Mouse (Mus musculus) heart, embryonic 12.5 days (tissue): ENCODE data around the gene Btnl6. TPM values are rescaled to one million over a fixed set of nuclear protein-coding genes. Genes with fewer than 3 reads are reported as not detected.
"Not testable (repeated sequence)": the region's sequence is repeated elsewhere in the genome, so short reads cannot be mapped to it uniquely, and the experiment has no call there.

Experiments used
- ATAC-seq: fragments of 200-750 bp; cut with Nextera tagmentation; 2 replicates; pipeline ENCODE4 v1.8.0; 2017; ENCODE audit warnings: moderate TSS enrichment, moderate library complexity; ENCODE audit not compliant: insufficient number of reproducible peaks, low FRiP score
- H3K27ac ChIP-seq: fragments of 300-500 bp; sonication (generic); 2 replicates; pipeline ENCODE4 v1.5.1; 2016; ENCODE audit warnings: mild to moderate bottlenecking, moderate library complexity; ENCODE audit not compliant: poor library complexity, severe bottlenecking
- H3K27me3 ChIP-seq: fragments of 300-500 bp; sonication (generic); replicated peaks from 2 replicates; pipeline ENCODE4 v1.6.1; 2016; ENCODE audit warnings: mild to moderate bottlenecking, moderate library complexity
- H3K36me3 ChIP-seq: fragments of 300-500 bp; sonication (generic); 2 replicates; pipeline ENCODE4 v1.6.1; 2016; ENCODE audit warnings: mild to moderate bottlenecking, moderate library complexity
- H3K4me1 ChIP-seq: fragments of 300-500 bp; sonication (generic); replicated peaks from 2 replicates; pipeline ENCODE4 v1.6.1; 2016; ENCODE audit warnings: mild to moderate bottlenecking
- H3K4me2 ChIP-seq: fragments of 300-500 bp; sonication (generic); 2 replicates; pipeline ENCODE4 v1.6.1; 2016; ENCODE audit warnings: mild to moderate bottlenecking, moderate library complexity
- H3K4me3 ChIP-seq: fragments of 300-500 bp; sonication (generic); 2 replicates; pipeline ENCODE4 v1.5.1; 2016; ENCODE audit warnings: mild to moderate bottlenecking
- H3K9ac ChIP-seq: fragments of 300-500 bp; sonication (generic); 2 replicates; pipeline ENCODE4 v1.6.1; 2016; ENCODE audit warnings: mild to moderate bottlenecking, moderate library complexity
- H3K9me3 ChIP-seq: fragments of 300-500 bp; sonication (generic); replicated peaks from 2 replicates; pipeline ENCODE4 v1.6.1; 2016; ENCODE audit warnings: mild to moderate bottlenecking, moderate library complexity
- WGBS: fragments of 180-500 bp; shearing (Covaris S2); methylation state at CpG from one replicate; pipeline ENCODE4 v1.1.7; 2016; 5-methylcytosine and 5-hydroxymethylcytosine counted together
- polyA plus RNA-seq: library from polyadenylated mRNA; unstranded; fragments of >200 nt; fragmentation: Nextera tagmentation; extraction: Ambion mirVana; gene quantifications from 2 replicates; pipeline ENCODE4 v1.2.1, GENCODE M21; 2016

Gene Btnl6
- polyA plus RNA-seq, 1 experiment from 2014 or later, result not detected

DNA sequence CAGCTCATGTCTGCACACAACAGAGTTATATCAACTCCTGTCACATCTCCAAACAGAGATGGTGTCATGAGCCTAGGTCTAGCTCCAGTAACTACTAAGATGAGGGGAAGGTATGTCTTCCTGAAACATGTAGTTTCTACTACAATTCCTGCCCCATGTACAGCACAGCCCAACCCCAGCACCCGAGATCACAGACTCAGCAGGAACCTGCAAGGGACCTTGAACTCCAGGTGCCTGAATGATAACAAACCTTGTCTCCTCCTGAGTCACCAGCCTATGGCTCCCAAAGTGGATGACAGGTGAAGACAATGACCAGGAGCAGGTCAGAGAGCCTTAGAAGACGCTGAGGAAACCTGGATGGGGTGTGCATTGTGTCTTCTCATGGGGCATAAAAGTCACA is 32.7 kb upstream of the Btnl6 start:
- no peak overlapping the region for H3K4me2 ChIP-seq
- no peak overlapping the region for H3K9ac ChIP-seq
- no peaks in the 10 kb centered on the region for H3K9me3 ChIP-seq
- no peaks in the 10 kb centered on the region for H3K4me1 ChIP-seq
- no peak overlapping the region for H3K4me3 ChIP-seq
- no peaks in the 10 kb centered on the region for H3K36me3 ChIP-seq
- ATAC-seq, result no peak
- 65% methylated on average over 2 of the region's 2 CpGs for WGBS
- H3K27ac ChIP-seq, result no peak overlapping the region
- H3K27me3 ChIP-seq, result no peaks in the 10 kb centered on the region

DNA sequence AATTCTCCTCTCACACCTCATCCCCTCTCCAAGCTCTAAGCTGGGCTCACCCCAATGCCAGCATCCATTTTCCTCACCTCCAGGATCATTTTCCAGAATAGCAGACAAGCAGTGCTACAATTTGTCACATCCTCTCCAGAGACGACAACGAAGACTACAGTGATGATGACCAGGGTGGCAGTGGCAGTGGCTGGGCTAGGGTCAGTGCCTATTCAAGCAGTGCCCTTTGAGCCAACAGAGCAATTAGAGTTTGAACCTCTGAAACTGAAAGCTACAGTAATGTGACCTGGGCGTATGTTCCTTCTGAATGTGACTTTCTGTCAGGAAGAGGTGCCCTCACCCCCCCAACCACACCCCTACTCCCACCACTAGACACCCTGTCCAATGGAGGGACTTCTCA is 32.0 kb upstream of the Btnl6 start:
- Histone ChIP-seq H3K9me3 (no peaks in the 10 kb centered on the region), H3K27me3 (no peaks in the 10 kb centered on the region), H3K36me3 (no peaks in the 10 kb centered on the region), H3K4me3 (no peak overlapping the region), H3K9ac (no peak overlapping the region), H3K4me1 (no peaks in the 10 kb centered on the region), H3K4me2 (no peak overlapping the region), H3K27ac (no peak overlapping the region)
- no peak for ATAC-seq
- WGBS, result 78% methylated on average over 3 of the region's 3 CpGs

DNA sequence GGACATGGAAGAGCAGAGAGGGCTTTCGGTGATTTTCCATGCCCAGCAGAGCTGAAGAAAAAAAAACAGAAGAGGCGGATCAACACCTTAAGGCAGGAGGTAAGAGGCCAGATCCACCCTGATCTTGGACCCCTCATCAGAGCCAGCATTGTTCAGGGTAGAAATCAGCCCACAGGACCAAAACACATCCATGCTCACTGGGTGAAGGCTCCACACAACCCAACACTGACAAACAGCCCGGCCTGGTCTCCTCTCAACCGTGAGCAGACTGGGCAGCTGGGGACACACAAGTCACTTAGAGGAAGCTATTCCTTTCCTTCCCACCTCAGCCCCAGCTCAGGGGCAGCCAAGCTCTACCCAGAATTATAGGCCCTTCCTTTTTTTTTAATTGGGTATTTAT is 30.4 kb upstream of the Btnl6 start:
- H3K27ac ChIP-seq, result no peak overlapping the region
- ATAC-seq, result no peak
- no peak overlapping the region for H3K4me2 ChIP-seq
- no peaks in the 10 kb centered on the region for H3K36me3 ChIP-seq
- WGBS, result 85% methylated on average over 4 of the region's 4 CpGs
- H3K9me3 ChIP-seq, result no peaks in the 10 kb centered on the region
- H3K27me3 ChIP-seq, result no peaks in the 10 kb centered on the region
- no peak overlapping the region for H3K9ac ChIP-seq
- no peak overlapping the region for H3K4me3 ChIP-seq
- H3K4me1 ChIP-seq, result no peaks in the 10 kb centered on the region

DNA sequence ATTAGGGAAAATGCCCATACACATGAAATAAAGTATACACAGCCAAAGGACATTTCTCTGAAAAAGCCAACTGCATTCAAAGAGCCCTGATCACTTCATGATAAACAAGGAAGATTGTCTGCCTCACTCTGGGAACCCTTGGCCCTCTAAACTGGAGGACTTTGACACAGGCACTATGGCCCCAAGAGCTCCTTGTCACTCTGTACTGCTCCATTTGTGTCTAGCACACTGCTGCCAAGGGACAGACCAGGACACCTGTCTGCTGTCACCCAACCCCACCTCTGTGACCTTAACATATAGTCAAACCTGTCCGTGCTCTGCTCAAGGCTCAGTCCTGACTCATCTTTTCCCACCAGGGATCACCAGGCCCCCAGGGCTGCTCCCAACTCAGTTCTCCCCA is 29.6 kb upstream of the Btnl6 start:
- no peak overlapping the region for H3K27ac ChIP-seq
- no peaks in the 10 kb centered on the region for H3K36me3 ChIP-seq
- H3K9ac ChIP-seq, result no peak overlapping the region
- H3K4me3 ChIP-seq, result no peak overlapping the region
- no peaks in the 10 kb centered on the region; the same call in 1 of the 2 replicates for H3K27me3 ChIP-seq
- no peaks in the 10 kb centered on the region for H3K9me3 ChIP-seq
- H3K4me2 ChIP-seq, result no peak overlapping the region
- H3K4me1 ChIP-seq, result no peaks in the 10 kb centered on the region
- 83% methylated on average over 1 of the region's 1 CpGs for WGBS
- ATAC-seq, result no peak

DNA sequence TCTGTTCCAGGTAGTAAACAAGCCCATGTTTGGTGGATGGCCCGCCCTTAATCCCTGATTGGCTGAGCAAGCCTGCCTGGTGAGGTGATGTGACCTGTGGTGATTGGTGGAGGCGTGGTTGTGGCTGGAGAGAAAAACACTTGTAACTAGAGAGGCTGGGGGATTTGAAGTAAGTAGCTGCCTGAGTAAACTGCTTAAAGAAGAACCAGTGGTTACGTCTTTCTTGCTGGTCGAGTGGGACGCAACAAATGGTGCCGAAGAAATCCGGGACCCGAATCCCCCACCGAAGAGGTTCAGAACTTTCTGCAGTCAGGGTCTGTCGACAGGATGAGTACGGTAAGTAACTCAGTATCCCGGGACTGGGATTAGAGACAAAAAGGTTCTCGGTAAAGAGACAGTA is 26.4 kb upstream of the Btnl6 start:
- not testable (repeated sequence) for H3K9ac ChIP-seq, H3K4me3 ChIP-seq, ATAC-seq, H3K4me1 ChIP-seq, H3K27ac ChIP-seq, H3K4me2 ChIP-seq, H3K36me3 ChIP-seq, H3K9me3 ChIP-seq, H3K27me3 ChIP-seq
- 87% methylated on average over 13 of the region's 13 CpGs for WGBS

DNA sequence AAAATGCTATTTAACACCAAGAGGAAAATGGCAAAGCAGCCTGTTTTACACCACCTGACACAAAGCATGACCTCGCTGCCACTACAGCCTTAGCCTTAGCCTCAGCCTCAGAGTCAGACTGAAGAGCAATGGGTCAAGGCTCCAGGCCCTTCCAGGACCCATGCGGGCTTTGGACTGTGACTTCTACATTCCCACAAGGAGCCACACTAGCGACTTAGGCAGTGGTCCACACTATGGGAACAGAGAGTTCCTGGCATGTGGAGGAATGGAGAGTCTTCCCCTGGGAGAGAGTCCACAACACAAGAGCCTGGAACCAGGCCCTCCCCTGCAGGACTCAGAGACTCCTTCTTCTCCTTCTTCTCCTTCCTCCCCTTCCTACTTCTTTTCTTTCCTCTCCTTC is 15.5 kb upstream of the Btnl6 start:
- Histone ChIP-seq H3K4me3 (no peak overlapping the region), H3K27me3 (no peaks in the 10 kb centered on the region), H3K4me1 (no peaks in the 10 kb centered on the region), H3K9ac (no peak overlapping the region), H3K36me3 (no peaks in the 10 kb centered on the region), H3K27ac (no peak overlapping the region), H3K4me2 (no peak overlapping the region), H3K9me3 (no peaks in the 10 kb centered on the region)
- 79% methylated on average over 3 of the region's 3 CpGs for WGBS
- no peak for ATAC-seq

DNA sequence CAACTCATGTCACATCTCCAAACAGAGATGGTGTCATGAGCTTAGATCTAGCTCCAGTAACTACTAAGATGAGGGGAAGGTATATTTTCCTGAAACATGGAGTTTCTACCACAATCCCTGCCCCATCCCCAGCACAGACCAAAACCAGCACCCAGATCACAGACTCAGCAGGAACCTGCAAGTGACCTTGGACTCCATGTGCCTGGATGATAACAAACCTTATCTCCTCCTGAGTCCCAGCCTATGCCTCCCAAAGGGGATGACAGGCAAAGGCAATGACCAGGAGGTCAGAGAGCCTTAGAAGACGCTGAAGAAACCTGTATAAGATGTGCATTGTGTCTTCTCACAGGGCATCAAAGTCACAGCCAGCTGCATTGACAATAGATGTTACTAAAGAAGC is 1.8 kb upstream of the Btnl6 start:
- Histone ChIP-seq H3K9ac (no peak overlapping the region), H3K4me1 (no peaks in the 10 kb centered on the region), H3K27ac (no peak overlapping the region), H3K4me2 (no peak overlapping the region), H3K9me3 (no peaks in the 10 kb centered on the region), H3K27me3 (peaks cover 13% of the 10 kb centered on the region), H3K36me3 (no peaks in the 10 kb centered on the region), H3K4me3 (no peak overlapping the region)
- ATAC-seq, result no peak
- WGBS, result 52% methylated on average over 1 of the region's 1 CpGs

DNA sequence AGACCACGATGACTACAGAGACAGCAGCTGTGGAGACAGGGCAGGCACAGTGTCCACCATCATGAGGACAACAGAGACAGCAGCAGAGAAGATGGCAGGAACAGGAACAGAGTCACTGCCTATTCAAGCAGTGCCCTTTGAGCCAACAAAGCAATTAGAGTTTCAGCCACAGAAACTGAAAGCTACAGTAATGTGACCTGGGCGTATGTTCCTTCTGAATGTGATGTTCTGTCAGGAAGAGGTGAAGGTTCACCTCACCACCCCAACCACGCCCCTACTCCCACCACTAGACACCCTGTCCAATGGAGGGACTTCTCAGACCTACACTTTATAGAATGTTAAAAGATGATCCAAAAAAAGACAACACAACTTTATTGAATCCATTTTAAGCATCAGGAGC is 1.4 kb upstream of the Btnl6 start:
- 63% methylated on average over 3 of the region's 3 CpGs for WGBS
- not testable (repeated sequence) for ATAC-seq

DNA sequence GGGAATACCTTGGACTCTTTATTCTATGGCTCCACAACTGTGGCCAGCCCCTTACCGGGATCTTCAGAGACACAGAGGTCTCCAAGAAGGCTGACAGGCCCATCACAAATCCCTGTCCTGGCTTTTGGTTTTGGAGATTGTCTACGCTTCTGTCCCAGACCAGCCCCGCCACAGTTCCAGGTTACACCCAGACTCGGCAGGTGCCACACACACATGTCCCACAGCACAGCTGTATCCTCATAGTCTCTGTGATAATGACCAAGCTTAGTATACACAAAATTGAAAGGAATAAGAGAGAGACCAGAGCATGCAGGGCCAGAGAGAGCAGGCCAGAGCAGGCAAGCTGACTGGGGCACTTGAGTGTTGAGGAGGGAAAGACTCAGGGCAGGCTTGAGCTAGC is 643 bp upstream of the Btnl6 start:
- 80% methylated on average over 4 of the region's 4 CpGs for WGBS
- Histone ChIP-seq H3K27ac (no peak overlapping the region), H3K9me3 (no peaks in the 10 kb centered on the region), H3K36me3 (no peaks in the 10 kb centered on the region), H3K4me3 (no peak overlapping the region), H3K9ac (no peak overlapping the region), H3K27me3 (peaks cover 20% of the 10 kb centered on the region), H3K4me1 (no peaks in the 10 kb centered on the region), H3K4me2 (no peak overlapping the region)
- no peak for ATAC-seq

More for the DNA sequence above, 1.4 kb upstream of the Btnl6 start:
- H3K36me3 ChIP-seq, H3K4me3 ChIP-seq, H3K27ac ChIP-seq, H3K4me2 ChIP-seq, H3K4me1 ChIP-seq, H3K9me3 ChIP-seq, H3K9ac ChIP-seq: not testable (repeated sequence)
- H3K27me3 ChIP-seq, result peaks cover 17% of the 10 kb centered on the region

DNA sequence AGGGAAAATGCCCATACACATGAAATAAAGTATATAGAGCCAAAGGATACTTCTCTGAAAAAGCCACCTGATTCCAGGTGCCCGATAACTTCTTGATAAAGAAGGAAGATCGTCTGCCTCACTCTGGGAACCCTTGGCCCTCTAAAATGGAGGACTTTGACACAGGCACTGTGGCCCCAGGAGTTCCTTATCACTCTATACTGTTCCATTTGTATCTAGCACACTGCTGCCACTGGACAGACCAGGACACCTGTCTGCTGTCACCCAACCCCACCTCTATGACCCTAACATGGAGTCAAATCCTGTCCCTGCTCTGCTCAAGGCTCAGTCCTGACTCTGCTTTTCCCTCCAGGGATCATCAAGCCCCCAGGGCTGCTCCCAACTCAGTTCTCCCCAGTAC is 638 bp downstream of the Btnl6 start:
- H3K9me3 ChIP-seq, result no peaks in the 10 kb centered on the region
- H3K27me3 ChIP-seq, result peaks cover 20% of the 10 kb centered on the region
- H3K27ac ChIP-seq, result no peak overlapping the region
- WGBS, result 69% methylated on average over 2 of the region's 2 CpGs
- ATAC-seq, result no peak
- no peaks in the 10 kb centered on the region for H3K36me3 ChIP-seq
- no peak overlapping the region for H3K4me2 ChIP-seq
- no peak overlapping the region for H3K9ac ChIP-seq
- no peaks in the 10 kb centered on the region for H3K4me1 ChIP-seq
- no peak overlapping the region for H3K4me3 ChIP-seq

DNA sequence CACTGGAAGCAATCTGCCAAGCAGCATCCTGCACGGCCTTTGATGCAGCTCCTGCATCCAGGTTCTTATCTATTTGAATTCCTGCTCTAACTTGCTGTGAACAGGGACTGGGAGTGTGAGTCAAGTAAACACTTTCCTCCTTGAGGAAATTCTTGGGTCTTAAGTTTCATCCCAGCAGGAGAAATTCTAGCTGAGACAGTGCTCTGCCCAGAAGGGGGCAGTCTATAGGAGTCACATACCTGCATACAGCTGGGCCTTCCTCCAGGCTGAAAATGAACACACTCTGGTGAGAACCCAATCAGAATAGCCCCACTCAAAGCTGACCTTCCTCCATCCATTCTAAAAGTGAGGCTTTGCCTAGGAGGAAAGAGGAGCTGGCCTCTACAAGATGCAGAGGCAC is 5.4 kb downstream of the Btnl6 start:
- not testable (repeated sequence) for H3K27ac ChIP-seq, H3K4me3 ChIP-seq, H3K9ac ChIP-seq, H3K36me3 ChIP-seq, H3K4me1 ChIP-seq, ATAC-seq, H3K4me2 ChIP-seq, H3K9me3 ChIP-seq
- WGBS, result 24% methylated on average over 1 of the region's 1 CpGs
- H3K27me3 ChIP-seq, result peaks cover 17% of the 10 kb centered on the region

DNA sequence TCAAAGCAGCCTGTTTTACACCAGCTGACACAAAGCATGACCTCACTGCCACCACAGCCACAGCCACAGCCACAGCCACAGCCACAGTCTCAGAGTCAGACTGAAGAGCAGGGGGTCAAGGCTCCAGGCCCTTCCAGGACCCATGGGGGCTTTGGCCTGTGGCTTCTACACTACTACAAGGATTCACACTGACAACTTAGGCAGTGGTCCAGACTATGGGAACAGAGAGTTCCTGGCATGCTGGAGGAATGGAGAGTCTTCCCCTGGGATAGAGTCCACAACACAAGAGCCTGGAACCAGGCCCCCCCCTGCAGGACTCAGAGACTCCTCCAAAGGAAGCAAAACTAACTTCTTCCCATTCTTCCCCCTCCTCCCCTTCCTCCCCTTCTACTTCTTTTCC is 9.6 kb downstream of the Btnl6 start:
- no peaks in the 10 kb centered on the region for H3K27me3 ChIP-seq
- no peaks in the 10 kb centered on the region for H3K9me3 ChIP-seq
- H3K4me1 ChIP-seq, result no peaks in the 10 kb centered on the region
- H3K36me3 ChIP-seq, result no peaks in the 10 kb centered on the region
- ATAC-seq, result no peak
- no peak overlapping the region for H3K4me2 ChIP-seq
- H3K27ac ChIP-seq, result no peak overlapping the region
- H3K4me3 ChIP-seq, result no peak overlapping the region
- no peak overlapping the region for H3K9ac ChIP-seq
